Mouse (Mus musculus) ES-E14 (cell line): Measurements from ENCODE around the gene Gm42421. TPM values are rescaled to one million over a fixed set of nuclear protein-coding genes. Genes with fewer than 3 reads are reported as not detected.

Source experiments
- DNase-seq: peaks from one replicate; pipeline ENCODE4 v3.0.0-alpha.2; 2013; ENCODE audit warnings: low read depth, low spot score
- H3K27ac ChIP-seq: 2 replicates; pipeline ENCODE4 v1.5.1; 2012; ENCODE audit warnings: low read depth, mild to moderate bottlenecking, low read length, moderate library complexity, mixed read lengths; ENCODE audit not compliant: poor library complexity, insufficient read depth, severe bottlenecking
- H3K36me3 ChIP-seq: 2 replicates; pipeline ENCODE4 v1.6.1; 2012; ENCODE audit warnings: mild to moderate bottlenecking, low read length, moderate library complexity, mixed read lengths; ENCODE audit not compliant: control insufficient read depth, poor library complexity, insufficient read depth, severe bottlenecking
- H3K4me1 ChIP-seq, 2 experiments: fragments of 150-350 bp in 1 of 2; sonication (generic) in 1 of 2; 2 replicates each; pipeline ENCODE4 v1.6.1; 2012; ENCODE audit warnings: low read length in 2 of 2, mild to moderate bottlenecking in 1 of 2, mixed read lengths in 1 of 2; ENCODE audit not compliant: control insufficient read depth in 2 of 2, insufficient read depth in 2 of 2, poor library complexity in 1 of 2
- H3K4me3 ChIP-seq, 2 experiments: fragments of 150-350 bp in 1 of 2; sonication (generic) in 1 of 2; 2 replicates each; pipeline ENCODE4 v1.5.1; 2012; ENCODE audit warnings: low read length in 2 of 2, low read depth in 1 of 2, mild to moderate bottlenecking in 1 of 2, mixed read lengths in 1 of 2; ENCODE audit not compliant: insufficient read depth in 1 of 2, poor library complexity in 1 of 2, severe bottlenecking in 1 of 2
- H3K9ac ChIP-seq: 2 replicates; pipeline ENCODE4 v1.6.1; 2012; ENCODE audit warnings: low read depth, mild to moderate bottlenecking, low read length, mixed read lengths; ENCODE audit not compliant: poor library complexity, insufficient read depth, severe bottlenecking
- H3K9me3 ChIP-seq: fragments of 150-350 bp; sonication (generic); 2 replicates; pipeline ENCODE4 v1.6.1; 2012; ENCODE audit warnings: low read depth, mild to moderate bottlenecking, low read length; ENCODE audit not compliant: control insufficient read depth, insufficient read depth
- CHD2 ChIP-seq: IDR thresholded peaks from 2 replicates; pipeline ENCODE4 v1.6.1; 2014; ENCODE audit warnings: mild to moderate bottlenecking, low read depth, low read length, inconsistent platforms
- HCFC1 ChIP-seq: IDR thresholded peaks from 2 replicates; pipeline ENCODE4 v1.6.1; 2012; ENCODE audit warnings: low read length, inconsistent platforms, borderline replicate concordance; ENCODE audit not compliant: insufficient read depth
- MAFK ChIP-seq: IDR thresholded peaks from 2 replicates; pipeline ENCODE4 v1.6.1; 2014; ENCODE audit warnings: mild to moderate bottlenecking, low read depth, low read length, inconsistent platforms; ENCODE audit not compliant: insufficient read depth
- ZC3H11A ChIP-seq: IDR thresholded peaks from 2 replicates; pipeline ENCODE4 v1.6.1; 2012; ENCODE audit warnings: low read depth, mild to moderate bottlenecking, inconsistent platforms, low read length, borderline replicate concordance
- ZNF384 ChIP-seq: IDR thresholded peaks from 2 replicates; pipeline ENCODE4 v1.6.1; 2012; ENCODE audit warnings: low read depth, low read length, inconsistent platforms
- in situ Hi-C, 2 experiments: fragments of 600-800 bp; cut with MboI; formaldehyde crosslinking; loops; one replicate each; pipeline ENCODE4 v1.15.1; 2025; ENCODE audit warnings: low sequenced_read_pairs in 2 of 2, inconsistent platforms in 1 of 2; ENCODE audit not compliant: unreplicated experiment in 2 of 2
- total RNA-seq: library from RNA; depleted of rRNA; stranded (reverse); fragments of 300-350 nt; gene quantifications from 2 replicates; pipeline ENCODE4 v1.2.3, GENCODE M21; 2012

Gm42421 gene
- total RNA-seq, 1 experiment, result 0.71 TPM

DNA sequence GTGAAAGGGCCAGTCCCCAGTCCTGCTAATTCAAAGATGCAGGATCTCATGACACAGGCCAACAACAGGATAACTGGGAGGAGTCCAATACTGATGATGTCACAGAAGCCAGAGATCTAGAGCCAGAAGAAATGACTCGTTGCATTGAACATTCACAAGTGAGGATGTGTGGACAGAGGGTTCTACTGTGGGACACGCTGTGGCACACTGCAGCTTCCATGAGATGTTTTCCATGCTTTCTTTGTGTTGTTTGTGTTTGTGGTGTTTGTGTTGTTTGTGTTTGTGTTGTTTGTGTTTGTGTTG lies 47.6 kb downstream of the Gm42421 start:
- H3K9ac ChIP-seq, result no peak overlapping the region
- H3K4me3 ChIP-seq, result no peak overlapping the region
- DNase-seq, result no peak
- in situ Hi-C loops, result no loop called here
- H3K27ac ChIP-seq, result no peak overlapping the region
- no peaks in the 10 kb centered on the region for H3K36me3 ChIP-seq
- TF ChIP-seq CHD2 (no peak), HCFC1 (no peak), MAFK (no peak), ZC3H11A (no peak), ZNF384 (no peak)
- peaks cover 0 to 2% of the 10 kb centered on the region in 2 experiments; a peak in 1 of 4 replicates for H3K4me1 ChIP-seq
- no peaks in the 10 kb centered on the region for H3K9me3 ChIP-seq

DNA sequence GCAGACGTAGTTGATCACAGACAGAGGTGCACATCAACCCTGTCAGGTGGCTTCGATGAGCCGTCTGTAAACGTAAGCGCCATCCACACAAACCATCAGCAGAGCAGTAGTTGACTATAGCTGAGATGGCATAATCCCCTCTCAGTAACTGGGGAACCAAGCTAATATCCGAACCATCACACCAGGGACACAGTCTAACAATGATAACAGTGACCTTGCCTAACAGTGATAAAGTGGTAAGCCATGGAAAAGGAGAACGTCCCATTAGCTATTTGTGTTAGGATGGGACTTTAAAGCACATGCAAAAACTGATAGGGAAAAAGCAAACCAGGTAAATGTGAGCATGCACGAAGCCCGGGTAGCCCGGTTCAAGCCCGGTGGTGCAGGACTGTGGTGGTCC lies 48.3 kb downstream of the Gm42421 start:
- no peak for TF ChIP-seq CHD2
- no peak for TF ChIP-seq MAFK
- TF ChIP-seq ZC3H11A, result no peak
- no peak for TF ChIP-seq HCFC1
- no peak for TF ChIP-seq ZNF384
- DNase-seq, result no peak
- no peak overlapping the region for H3K4me3 ChIP-seq
- H3K27ac ChIP-seq, result no peak overlapping the region
- H3K9me3 ChIP-seq, result no peaks in the 10 kb centered on the region
- no peaks in the 10 kb centered on the region for H3K36me3 ChIP-seq
- peaks cover 0 to 6% of the 10 kb centered on the region in 2 experiments; a peak in 1 of 4 replicates for H3K4me1 ChIP-seq
- in situ Hi-C loops, result no loop called here
- no peak overlapping the region for H3K9ac ChIP-seq

DNA sequence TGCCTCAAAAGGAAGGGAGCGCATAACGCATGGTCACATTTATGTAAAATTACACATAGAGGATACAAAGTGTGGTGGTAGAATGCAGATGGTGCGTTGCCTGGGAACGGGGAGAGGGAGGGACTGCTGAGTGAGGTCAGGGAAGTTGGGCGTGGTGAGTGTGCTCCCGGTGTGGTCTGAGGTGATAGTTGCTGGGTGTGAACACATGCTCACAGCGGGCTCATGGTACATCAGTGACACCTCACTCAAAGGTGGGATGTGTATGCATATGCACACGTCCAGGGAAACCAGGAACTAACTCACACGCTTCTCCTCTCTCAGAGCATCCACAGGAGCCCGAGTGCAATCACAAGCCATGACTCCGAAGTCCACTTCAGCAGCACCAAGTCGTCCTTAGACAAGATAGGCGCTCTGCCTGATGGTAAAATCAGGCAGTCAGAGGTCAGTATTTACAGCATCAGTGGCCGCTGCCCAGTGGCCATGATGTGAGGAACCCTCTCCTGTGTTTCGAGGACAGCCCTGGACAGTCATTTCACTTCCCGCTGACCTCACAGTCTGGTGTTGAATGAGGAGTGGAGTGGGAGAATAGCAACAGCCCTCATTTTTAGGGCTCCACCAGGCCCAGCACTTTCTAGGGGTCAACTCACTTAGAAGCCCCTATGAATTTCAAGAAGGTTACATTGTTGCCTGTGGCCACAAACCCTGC lies 48.9 kb downstream of the Gm42421 start:
- no peaks in the 10 kb centered on the region for H3K36me3 ChIP-seq
- H3K9me3 ChIP-seq, result no peaks in the 10 kb centered on the region
- H3K27ac ChIP-seq, result no peak overlapping the region
- H3K4me1 ChIP-seq, result peaks cover 0 to 6% of the 10 kb centered on the region in 2 experiments; a peak in 1 of 4 replicates
- no peak overlapping the region for H3K9ac ChIP-seq
- no peak for DNase-seq
- TF ChIP-seq MAFK (no peak), CHD2 (no peak), HCFC1 (no peak), ZNF384 (no peak), ZC3H11A (no peak)
- no peak overlapping the region for H3K4me3 ChIP-seq
- in situ Hi-C loops, result no loop called here

DNA sequence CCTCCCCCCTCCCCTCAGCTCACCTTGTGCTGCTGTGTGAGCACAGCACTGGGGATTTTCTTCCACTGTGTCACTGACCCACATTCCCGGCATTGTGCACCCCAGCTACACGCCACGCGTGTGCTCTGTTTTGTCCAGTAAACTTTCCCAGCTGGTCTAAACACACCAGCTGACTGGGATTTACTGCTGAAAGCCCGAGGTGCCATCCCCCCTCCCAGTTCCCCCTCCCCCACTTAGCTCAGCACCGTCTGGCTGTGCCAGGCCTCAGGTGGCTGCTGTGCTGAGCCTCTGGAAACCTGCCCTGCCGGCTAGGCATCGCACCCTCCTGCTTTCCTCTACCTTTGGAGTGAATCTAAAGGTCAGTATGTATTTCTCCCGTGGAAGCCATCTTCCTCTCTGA lies 52.9 kb downstream of the Gm42421 start:
- no peaks in the 10 kb centered on the region for H3K9me3 ChIP-seq
- TF ChIP-seq ZNF384 (no peak), CHD2 (no peak), HCFC1 (no peak), MAFK (no peak)
- no peak overlapping the region for H3K9ac ChIP-seq
- no peak for DNase-seq
- H3K4me1 ChIP-seq, result peaks cover 0 to 6% of the 10 kb centered on the region in 2 experiments; a peak in 1 of 4 replicates
- no peak overlapping the region for H3K27ac ChIP-seq
- H3K4me3 ChIP-seq, result no peak overlapping the region
- in situ Hi-C loops, result no loop called here
- H3K36me3 ChIP-seq, result peaks cover 1% of the 10 kb centered on the region; the same call in 1 of the 2 replicates
